In genomic region chr2:27561159-27561558, GRCm38 (mm10) we compare ENCODE assay signal across 22 mouse cellular contexts. TPM values are rescaled to one million over a fixed set of nuclear protein-coding genes. Genes with fewer than 3 reads are reported as not detected.
A peak's percentile ranks its signal among the peaks of the same experiment; 100 is the strongest.
DNase-seq lines count a peak whose midpoint lies in the region; ATAC-seq and TF ChIP-seq lines count a peak whose summit lies in the region.
"Had no signal": no experiment of that assay in that cellular context is flagged by ENCODE, and none has a peak within 500 bp of the region (broad histone marks: within the 10 kb centered on the region; RNA-seq: fewer than 3 reads in every experiment).

No protein-coding gene starts in this region.

- 85% methylated on average over 1 of the region's 1 CpGs for WGBS in kidney, adult 2 months
- WGBS in kidney, embryonic 16.5 days = 67% methylated on average over 1 of the region's 1 CpGs
- WGBS in intestine, postnatal 0 days = 29% methylated on average over 1 of the region's 1 CpGs
- WGBS in liver, postnatal 0 days (ENCODE audit: insufficient replicate concordance) = 63% methylated on average over 1 of the region's 1 CpGs

- H3K4me1 ChIP-seq in kidney, adult 2 months (ENCODE audit: control insufficient read depth, insufficient read depth, low read length) = peaks cover 10% of the 10 kb centered on the region; the same call in 1 of the 2 replicates
- no peaks in the 10 kb centered on the region; the same call in 1 of the 2 replicates for H3K4me1 ChIP-seq in kidney, embryonic 16.5 days (ENCODE audit: insufficient read depth, low read length)
- peaks cover 7% of the 10 kb centered on the region; the same call in 1 of the 2 replicates for H3K4me1 ChIP-seq in brown adipose tissue, adult 24 weeks (ENCODE audit: control insufficient read depth, insufficient read depth, insufficient read length, low read length)
- H3K4me1 ChIP-seq in intestine, postnatal 0 days (replicated peaks; ENCODE audit: control insufficient read depth, insufficient read depth, low read length) = no peaks in the 10 kb centered on the region; the same call in 1 of the 2 replicates
- H3K4me1 ChIP-seq in liver, postnatal 0 days (ENCODE audit: insufficient read depth) = peaks cover 18% of the 10 kb centered on the region

- no peaks in the 10 kb centered on the region for H3K9me3 ChIP-seq in kidney, embryonic 16.5 days (ENCODE audit: low read length)
- no peaks in the 10 kb centered on the region for H3K9me3 ChIP-seq in intestine, postnatal 0 days (ENCODE audit: control insufficient read depth)
- no peaks in the 10 kb centered on the region for H3K9me3 ChIP-seq in liver, postnatal 0 days (ENCODE audit: low read length)
- H3K9me3 ChIP-seq: embryonic facial prominence, embryonic 15.5 days; forebrain, embryonic 10.5 days; heart, embryonic 10.5 days; hindbrain, embryonic 12.5 days had no signal

- intact Hi-C loops in left cerebral cortex, postnatal 4 days (cut with DNase I) = loop anchor here (10.0 kb wide), 1 partner anchor 864 kb away; no protein-coding TSS in a partner anchor

- no peaks in the 10 kb centered on the region for H3K27me3 ChIP-seq in kidney, adult 2 months (replicated peaks; ENCODE audit: control insufficient read depth, insufficient read depth, low read length)
- H3K27me3 ChIP-seq in kidney, embryonic 16.5 days (ENCODE audit: insufficient read depth, low read length) = no peaks in the 10 kb centered on the region; the same call in 1 of the 2 replicates
- no peaks in the 10 kb centered on the region for H3K27me3 ChIP-seq in intestine, postnatal 0 days (replicated peaks; ENCODE audit: control insufficient read depth, insufficient read depth, low read length)
- H3K27me3 ChIP-seq in liver, postnatal 0 days (ENCODE audit: insufficient read depth, low read length) = no peaks in the 10 kb centered on the region
- H3K27me3 ChIP-seq: embryonic facial prominence, embryonic 15.5 days had no signal

- TF ChIP-seq CTCF in kidney, adult 2 months (conservative IDR thresholded peaks at IDR 0.05; ENCODE audit: insufficient read depth, insufficient read length, low read depth, low read length) = no peak
- no peak for TF ChIP-seq CTCF in intestine, postnatal 0 days (IDR thresholded peaks at IDR 0.05; ENCODE audit: low read depth)
- no peak for TF ChIP-seq CTCF in liver, postnatal 0 days (IDR thresholded peaks at IDR 0.05; ENCODE audit: low read depth)

- no peak overlapping the region for H3K4me2 ChIP-seq in kidney, embryonic 16.5 days (replicated peaks; ENCODE audit: low read depth, low read length)
- no peak overlapping the region for H3K4me2 ChIP-seq in intestine, postnatal 0 days (replicated peaks; ENCODE audit: low read depth)
- H3K4me2 ChIP-seq in liver, postnatal 0 days (ENCODE audit: low read depth, low read length) = no peak overlapping the region
- H3K4me2 ChIP-seq: embryonic facial prominence, embryonic 15.5 days; hindbrain, embryonic 12.5 days had no signal

- H3K27ac ChIP-seq in kidney, adult 2 months (ENCODE audit: insufficient read depth, low read depth, low read length) = peak overlapping the region; percentile 78; the same call in 1 of the 2 replicates
- H3K27ac ChIP-seq in kidney, embryonic 16.5 days (ENCODE audit: low read length) = no peak overlapping the region
- peak overlapping the region; percentile 14; the same call in 1 of the 2 replicates for H3K27ac ChIP-seq in brown adipose tissue, adult 24 weeks (replicated peaks; ENCODE audit: low read depth, low read length)
- peak overlapping the region; percentile 65 for H3K27ac ChIP-seq in intestine, postnatal 0 days (ENCODE audit: low read depth, low read length)
- H3K27ac ChIP-seq in liver, postnatal 0 days (ENCODE audit: low read depth) = peak overlapping the region; percentile 97
- H3K27ac ChIP-seq: embryonic facial prominence, embryonic 15.5 days; forebrain, embryonic 10.5 days; gastrocnemius, adult 2 months; heart, embryonic 10.5 days; hindbrain, embryonic 12.5 days had no signal

- H3K36me3 ChIP-seq in kidney, adult 2 months (ENCODE audit: control insufficient read depth, insufficient read depth, low read length) = no peaks in the 10 kb centered on the region
- H3K36me3 ChIP-seq in kidney, embryonic 16.5 days (ENCODE audit: insufficient read depth, low read length) = no peaks in the 10 kb centered on the region
- H3K36me3 ChIP-seq in intestine, postnatal 0 days (ENCODE audit: control insufficient read depth, insufficient read depth) = no peaks in the 10 kb centered on the region
- H3K36me3 ChIP-seq in liver, postnatal 0 days (replicated peaks; ENCODE audit: insufficient read depth, low read length) = no peaks in the 10 kb centered on the region
- H3K36me3 ChIP-seq: embryonic facial prominence, embryonic 15.5 days; forebrain, embryonic 10.5 days; heart, embryonic 10.5 days; hindbrain, embryonic 12.5 days had no signal

- no peak for ATAC-seq in kidney, embryonic 16.5 days (ENCODE audit: low FRiP score, low TSS enrichment)
- ATAC-seq in intestine, postnatal 0 days = peak; percentile 74
- ATAC-seq in liver, postnatal 0 days = peak; percentile 5; the same call in 1 of the 2 replicates
- ATAC-seq: forebrain, embryonic 14.5 days had no signal

- no peak for TF ChIP-seq EP300 in liver, postnatal 0 days (IDR thresholded peaks at IDR 0.05; ENCODE audit: low read depth)

- TF ChIP-seq POLR2A in kidney, adult 2 months (IDR thresholded peaks at IDR 0.05; ENCODE audit: low read depth, low read length) = no peak

- H3K9ac ChIP-seq in kidney, embryonic 16.5 days (replicated peaks; ENCODE audit: low read length) = no peak overlapping the region
- H3K9ac ChIP-seq in intestine, postnatal 0 days (ENCODE audit: low read depth, low read length) = no peak overlapping the region
- peak overlapping the region; percentile 23 for H3K9ac ChIP-seq in liver, postnatal 0 days (replicated peaks)
- H3K9ac ChIP-seq: embryonic facial prominence, embryonic 15.5 days; hindbrain, embryonic 12.5 days had no signal

- DNase-seq in kidney, adult 2 months = no peak
- no peak for DNase-seq in liver, postnatal 0 days
- DNase-seq in adrenal gland, postnatal 14 days = no peak
- no peak for DNase-seq in left cerebral cortex, postnatal 4 days
- no peak for DNase-seq in left cerebral cortex, adult 18-20 months (ENCODE audit: low spot score in 2 of 2)
- DNase-seq: adrenal gland, postnatal 25 days; cerebellum, adult 2 months; cerebellum, postnatal 14 days; embryo, embryonic 11 days; gastrocnemius, adult 2 months; gastrocnemius, postnatal 25 days; heart, postnatal 10 days; heart, postnatal 4 days had no signal

- H3K4me3 ChIP-seq in kidney, adult 2 months (ENCODE audit: insufficient read depth, low read depth, low read length) = no peak overlapping the region
- H3K4me3 ChIP-seq in kidney, embryonic 16.5 days (ENCODE audit: low read length) = no peak overlapping the region
- H3K4me3 ChIP-seq in brown adipose tissue, adult 24 weeks (ENCODE audit: insufficient read depth, low read depth, low read length) = no peak overlapping the region
- H3K4me3 ChIP-seq in intestine, postnatal 0 days (ENCODE audit: low read depth, low read length) = no peak overlapping the region
- no peak overlapping the region for H3K4me3 ChIP-seq in liver, postnatal 0 days (ENCODE audit: low read depth, low read length)
- H3K4me3 ChIP-seq: embryonic facial prominence, embryonic 15.5 days; erythroblast, embryonic 14.5 days; forebrain, embryonic 10.5 days; gastrocnemius, adult 2 months; heart, embryonic 10.5 days; hindbrain, embryonic 12.5 days had no signal

RNA-seq across cellular contexts. Expression of gene Wdr5, which starts 46.2 kb away (rescaled TPM):
- 28.7 and 29.7 TPM in 2 replicates for polyA plus RNA-seq in kidney, adult 2 months (2012; rRNA removed)
- 67.3 and 70.5 TPM in 2 replicates for polyA plus RNA-seq in kidney, embryonic 16.5 days (2015; fragmentation: Nextera tagmentation; extraction: Ambion mirVana)
- polyA plus RNA-seq in brown adipose tissue, adult 24 weeks (2012; ENCODE audit: insufficient read depth, insufficient read length, missing spikeins) = 10.2 and 14.6 TPM in 2 replicates
- 15.6 and 16.2 TPM in 2 replicates for polyA plus RNA-seq in intestine, postnatal 0 days (2015; fragmentation: Nextera tagmentation; extraction: Ambion mirVana)
- polyA plus RNA-seq in liver, postnatal 0 days (2015; fragmentation: Nextera tagmentation; extraction: Ambion mirVana) = 14.6 and 16.6 TPM in 2 replicates
- 32.7 and 39.0 TPM in 2 replicates for total RNA-seq in adrenal gland, postnatal 14 days (2021)
- total RNA-seq in left cerebral cortex, postnatal 4 days (2021) = 10 to 100 TPM; 52.5 to 52.8 TPM
- total RNA-seq in left cerebral cortex, adult 18-20 months (2021) = 10 to 100 TPM; 24.4 to 25.2 TPM

RNA-seq across cellular contexts. Expression of gene Brd3, which starts 53.7 kb away (rescaled TPM):
- 16.4 and 16.7 TPM in 2 replicates for polyA plus RNA-seq in kidney, adult 2 months (2012; rRNA removed)
- 103 and 117 TPM in 2 replicates for polyA plus RNA-seq in kidney, embryonic 16.5 days (2015; fragmentation: Nextera tagmentation; extraction: Ambion mirVana)
- 18.2 and 19.3 TPM in 2 replicates for polyA plus RNA-seq in brown adipose tissue, adult 24 weeks (2012; ENCODE audit: insufficient read depth, insufficient read length, missing spikeins)
- 49.8 and 50.2 TPM in 2 replicates for polyA plus RNA-seq in intestine, postnatal 0 days (2015; fragmentation: Nextera tagmentation; extraction: Ambion mirVana)
- 26.2 and 29.7 TPM in 2 replicates for polyA plus RNA-seq in liver, postnatal 0 days (2015; fragmentation: Nextera tagmentation; extraction: Ambion mirVana)
- 79.8 and 92.0 TPM in 2 replicates for total RNA-seq in adrenal gland, postnatal 14 days (2021)
- total RNA-seq in left cerebral cortex, postnatal 4 days (2021) = 100 to 1,000 TPM; 119 to 123 TPM
- total RNA-seq in left cerebral cortex, adult 18-20 months (2021) = 10 to 100 TPM; 53.2 to 53.5 TPM
